Mouse (Mus musculus) kidney, postnatal 0 days (tissue): ENCODE results near the gene Ttn. TPM values are rescaled to one million over a fixed set of nuclear protein-coding genes. Genes with fewer than 3 reads are reported as not detected.

Experiments
- ATAC-seq: fragments of 200-750 bp; cut with Nextera tagmentation; replicated peaks from 2 replicates; pipeline ENCODE4 v1.8.0; 2017; ENCODE audit warnings: low read depth, moderate number of reproducible peaks, moderate TSS enrichment, moderate library complexity; ENCODE audit not compliant: low FRiP score
- DNase-seq: peaks from one replicate; pipeline ENCODE4 v3.0.0-alpha.2; 2016; ENCODE audit warnings: low spot score
- H3K27ac ChIP-seq: fragments of 300-500 bp; sonication (generic); 2 replicates; pipeline ENCODE4 v1.5.1; 2014; ENCODE audit warnings: mild to moderate bottlenecking
- H3K27me3 ChIP-seq: fragments of 300-500 bp; sonication (generic); 2 replicates; pipeline ENCODE4 v1.6.1; 2014; ENCODE audit warnings: low read length, mixed read lengths; ENCODE audit not compliant: insufficient read depth
- H3K36me3 ChIP-seq: fragments of 300-500 bp; sonication (generic); 2 replicates; pipeline ENCODE4 v1.6.1; 2014; ENCODE audit warnings: low read length, mixed read lengths; ENCODE audit not compliant: insufficient read depth
- H3K4me1 ChIP-seq: fragments of 300-500 bp; sonication (generic); replicated peaks from 2 replicates; pipeline ENCODE4 v1.6.1; 2014; ENCODE audit warnings: antibody characterized with exemption, low read length, mixed read lengths; ENCODE audit not compliant: insufficient read depth
- H3K4me2 ChIP-seq: fragments of 300-500 bp; sonication (generic); 2 replicates; pipeline ENCODE4 v1.6.1; 2014; ENCODE audit warnings: mild to moderate bottlenecking, low read length, moderate library complexity, mixed read lengths
- H3K4me3 ChIP-seq: fragments of 300-500 bp; sonication (generic); replicated peaks from 2 replicates; pipeline ENCODE4 v1.5.1; 2014; ENCODE audit warnings: low read depth, low read length
- H3K9ac ChIP-seq: fragments of 300-500 bp; sonication (generic); 2 replicates; pipeline ENCODE4 v1.6.1; 2014; ENCODE audit warnings: low read depth, low read length
- H3K9me3 ChIP-seq: fragments of 300-500 bp; sonication (generic); replicated peaks from 2 replicates; pipeline ENCODE4 v1.6.1; 2016; ENCODE audit warnings: low read length, inconsistent platforms, mixed read lengths
- CTCF ChIP-seq: IDR thresholded peaks from 2 replicates; pipeline ENCODE4 v1.5.1; 2016; ENCODE audit warnings: antibody characterized with exemption, low read depth, mild to moderate bottlenecking, moderate library complexity
- WGBS: fragments of 180-500 bp; shearing (Covaris S2); extraction: QIAGEN DNeasy Blood & Tissue Kit; methylation state at CpG from one replicate; pipeline ENCODE4 v1.1.7; 2014; 5-methylcytosine and 5-hydroxymethylcytosine counted together
- polyA plus RNA-seq: library from polyadenylated mRNA; unstranded; fragments of >200 nt; fragmentation: Nextera tagmentation; extraction: Ambion mirVana; gene quantifications from 2 replicates; pipeline ENCODE4 v1.2.1, GENCODE M21; 2015

The Ttn gene
- polyA plus RNA-seq, 1 experiment from 2014 or later, result 0.14 TPM

DNA sequence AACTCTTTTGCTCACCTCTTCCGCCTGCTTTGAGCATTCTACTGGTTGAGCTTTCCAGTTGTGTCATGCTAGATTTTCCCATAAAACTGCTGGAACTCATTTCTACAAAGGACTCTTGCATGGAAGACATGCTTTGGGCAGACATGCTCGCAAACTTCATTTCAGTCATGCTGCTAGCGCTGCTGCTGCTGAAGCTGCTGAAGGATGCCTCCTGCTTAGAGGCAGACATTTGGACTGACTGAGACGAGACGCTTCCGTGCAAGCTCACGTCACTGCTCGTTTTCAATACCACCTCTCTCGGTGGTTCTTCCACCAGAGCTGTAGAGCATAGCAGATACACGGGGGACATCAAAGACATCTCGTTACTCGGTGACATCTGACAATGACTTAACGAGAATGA lies 276.7 kb downstream of the Ttn start:
- Histone ChIP-seq H3K4me1 (no peaks in the 10 kb centered on the region), H3K27me3 (no peaks in the 10 kb centered on the region), H3K4me2 (no peak overlapping the region), H3K27ac (no peak overlapping the region), H3K36me3 (no peaks in the 10 kb centered on the region), H3K9me3 (peaks cover 6% of the 10 kb centered on the region; the same call in 1 of the 2 replicates), H3K4me3 (no peak overlapping the region), H3K9ac (no peak overlapping the region)
- 92% methylated on average over 13 of the region's 13 CpGs for WGBS
- TF ChIP-seq CTCF, result no peak
- ATAC-seq (no peak), DNase-seq (no peak)

DNA sequence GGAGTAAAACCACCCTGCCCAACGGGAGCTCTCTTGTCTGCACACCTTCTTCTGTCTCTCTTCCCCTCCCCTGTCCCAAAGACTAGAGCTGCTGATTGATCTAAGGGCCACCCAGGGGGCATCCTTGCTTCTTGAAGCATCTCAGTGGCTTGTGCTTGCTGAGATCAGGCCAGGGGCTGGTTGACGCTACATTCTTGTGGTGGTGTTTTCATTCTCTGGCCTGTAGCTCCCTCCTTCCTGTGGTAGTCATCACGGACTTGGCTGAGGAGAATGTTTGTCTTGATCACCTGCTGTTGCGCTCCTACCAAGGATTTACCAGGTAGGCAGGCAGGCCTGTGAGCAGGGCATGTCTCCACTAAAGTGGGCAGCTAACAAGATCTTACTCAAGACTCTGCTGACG lies 279.6 kb downstream of the Ttn start:
- 88% methylated on average over 5 of the region's 5 CpGs for WGBS
- no peak overlapping the region for H3K4me2 ChIP-seq
- TF ChIP-seq CTCF, result no peak
- no peak overlapping the region for H3K27ac ChIP-seq
- H3K4me3 ChIP-seq, result no peak overlapping the region
- ATAC-seq (no peak), DNase-seq (no peak)
- H3K36me3 ChIP-seq, result peaks cover 2% of the 10 kb centered on the region; the same call in 1 of the 2 replicates
- no peaks in the 10 kb centered on the region for H3K4me1 ChIP-seq
- no peaks in the 10 kb centered on the region for H3K27me3 ChIP-seq
- H3K9ac ChIP-seq, result no peak overlapping the region
- H3K9me3 ChIP-seq, result no peaks in the 10 kb centered on the region

DNA sequence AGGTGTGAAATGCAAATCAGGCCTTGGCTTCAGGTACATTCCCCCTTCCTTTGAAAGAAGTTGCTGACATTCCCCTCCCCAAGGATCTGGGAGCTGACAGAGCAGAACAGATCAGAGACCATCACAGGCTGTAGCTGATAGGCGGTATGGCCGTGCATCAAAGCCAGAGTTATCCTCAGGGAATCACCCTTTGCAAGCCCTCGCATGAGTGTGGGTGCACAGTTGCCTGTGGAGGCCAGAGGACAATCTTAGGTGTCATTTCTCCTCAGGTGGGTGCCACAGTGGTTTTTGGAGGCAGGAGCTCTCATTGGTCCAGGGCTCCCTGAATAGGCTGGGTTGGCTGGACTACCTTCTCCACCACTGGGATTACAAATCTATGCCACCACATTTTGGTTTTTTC lies 280.2 kb downstream of the Ttn start:
- Histone ChIP-seq H3K27me3 (no peaks in the 10 kb centered on the region), H3K4me3 (no peak overlapping the region), H3K4me1 (no peaks in the 10 kb centered on the region), H3K36me3 (peaks cover 8% of the 10 kb centered on the region; the same call in 1 of the 2 replicates), H3K27ac (no peak overlapping the region), H3K9me3 (no peaks in the 10 kb centered on the region), H3K9ac (no peak overlapping the region), H3K4me2 (no peak overlapping the region)
- WGBS, result 86% methylated on average over 3 of the region's 3 CpGs
- TF ChIP-seq CTCF, result no peak
- no peak for DNase-seq
- no peak for ATAC-seq

DNA sequence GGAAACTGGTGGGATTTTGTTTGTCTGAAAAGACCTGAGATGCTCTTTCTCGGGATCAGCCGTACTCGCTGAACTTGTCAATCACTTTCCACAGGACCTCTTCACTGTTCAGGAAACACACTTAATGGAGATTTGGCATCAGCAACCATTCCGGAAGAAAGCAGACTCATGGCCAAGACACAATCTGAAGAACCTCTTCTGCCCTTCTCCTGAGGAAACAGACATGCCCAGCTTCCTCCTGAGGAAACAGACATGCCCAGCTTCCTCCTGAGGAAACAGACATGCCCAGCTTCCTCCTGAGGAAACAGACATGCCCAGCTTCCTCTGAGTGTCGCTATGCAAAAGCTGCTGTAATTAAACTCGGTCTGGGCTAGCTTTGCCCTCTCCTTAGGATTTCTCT lies 287.1 kb downstream of the Ttn start:
- Histone ChIP-seq H3K4me1 (no peaks in the 10 kb centered on the region), H3K27me3 (no peaks in the 10 kb centered on the region), H3K9me3 (no peaks in the 10 kb centered on the region), H3K4me3 (no peak overlapping the region), H3K9ac (no peak overlapping the region), H3K4me2 (no peak overlapping the region), H3K27ac (no peak overlapping the region), H3K36me3 (peaks cover 41% of the 10 kb centered on the region)
- TF ChIP-seq CTCF, result no peak
- DNase-seq, result no peak
- ATAC-seq, result no peak
- 76% methylated on average over 6 of the region's 6 CpGs for WGBS

DNA sequence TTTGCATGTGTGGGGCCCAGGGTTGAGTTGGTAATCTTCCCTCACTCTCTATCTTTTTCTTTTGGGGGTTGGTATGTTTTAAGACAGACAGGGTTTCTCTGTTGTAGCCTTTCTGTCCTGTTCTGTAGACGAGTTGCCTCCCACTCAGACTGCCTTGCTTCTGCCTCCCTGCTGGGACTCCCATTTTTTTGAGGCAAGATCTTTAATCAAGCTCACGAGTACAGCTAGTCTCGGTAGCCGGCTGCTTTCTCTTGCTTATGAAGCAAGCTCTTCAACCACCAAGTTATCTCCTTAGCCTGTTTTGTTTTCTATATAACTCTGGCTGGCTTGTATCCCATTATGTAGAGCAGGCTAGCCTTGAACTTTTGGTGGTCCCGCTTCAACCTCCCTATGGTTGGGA lies 288.6 kb downstream of the Ttn start:
- no peak for ATAC-seq
- Histone ChIP-seq H3K27me3 (no peaks in the 10 kb centered on the region), H3K9ac (no peak overlapping the region), H3K9me3 (no peaks in the 10 kb centered on the region), H3K36me3 (peaks cover 41% of the 10 kb centered on the region), H3K4me1 (no peaks in the 10 kb centered on the region), H3K4me3 (no peak overlapping the region), H3K27ac (no peak overlapping the region), H3K4me2 (no peak overlapping the region)
- DNase-seq, result no peak
- 72% methylated on average over 5 of the region's 5 CpGs for WGBS
- TF ChIP-seq CTCF, result no peak

DNA sequence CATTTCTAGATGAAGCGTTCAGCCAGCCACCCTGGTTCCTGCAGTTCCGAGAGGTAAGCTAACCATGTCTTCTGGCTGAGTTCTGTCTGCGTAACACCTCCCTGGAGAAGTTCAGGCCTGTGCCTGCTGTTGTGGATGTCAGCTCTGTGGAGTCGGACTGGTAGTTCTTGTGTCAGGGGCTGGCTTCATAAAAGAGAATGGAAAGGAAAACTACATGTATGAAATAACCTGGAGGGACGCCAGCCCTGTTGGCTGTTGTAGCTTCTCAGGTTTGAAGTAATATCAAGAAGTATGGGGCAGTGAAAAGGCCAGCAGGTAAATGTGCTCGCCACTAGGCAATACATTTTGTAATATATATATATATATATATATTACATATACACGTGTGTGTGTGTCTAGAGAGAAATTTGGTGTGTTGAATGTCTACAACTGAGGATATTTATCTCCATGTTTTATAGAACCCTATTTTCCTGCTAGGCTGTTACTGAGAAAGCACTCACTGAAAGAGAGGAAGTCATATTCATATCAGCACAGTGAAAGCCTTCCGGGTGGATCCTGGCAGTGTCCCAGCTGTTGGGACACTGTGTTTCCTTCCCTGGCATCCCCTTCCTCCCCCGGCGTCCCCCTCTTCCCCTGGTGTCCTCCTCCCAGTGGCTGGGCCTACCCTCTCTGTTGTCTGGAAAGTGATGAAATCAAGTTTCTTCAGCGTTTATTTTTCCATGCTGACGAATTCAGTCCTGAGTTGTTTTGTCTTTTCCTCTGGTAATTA lies 291.7 kb downstream of the Ttn start:
- 77% methylated on average over 12 of the region's 12 CpGs for whole genome bisulfite sequencing
- no peak overlapping the region for H3K9ac ChIP-seq
- peaks cover 49% of the 10 kb centered on the region for H3K36me3 ChIP-seq
- H3K27ac ChIP-seq, result no peak overlapping the region
- TF ChIP-seq CTCF, result no peak
- H3K4me3 ChIP-seq, result no peak overlapping the region
- H3K27me3 ChIP-seq, result no peaks in the 10 kb centered on the region
- DNase-seq (peak; percentile 44), ATAC-seq (no peak)
- H3K4me2 ChIP-seq, result no peak overlapping the region
- H3K4me1 ChIP-seq, result no peaks in the 10 kb centered on the region
- H3K9me3 ChIP-seq, result no peaks in the 10 kb centered on the region

DNA sequence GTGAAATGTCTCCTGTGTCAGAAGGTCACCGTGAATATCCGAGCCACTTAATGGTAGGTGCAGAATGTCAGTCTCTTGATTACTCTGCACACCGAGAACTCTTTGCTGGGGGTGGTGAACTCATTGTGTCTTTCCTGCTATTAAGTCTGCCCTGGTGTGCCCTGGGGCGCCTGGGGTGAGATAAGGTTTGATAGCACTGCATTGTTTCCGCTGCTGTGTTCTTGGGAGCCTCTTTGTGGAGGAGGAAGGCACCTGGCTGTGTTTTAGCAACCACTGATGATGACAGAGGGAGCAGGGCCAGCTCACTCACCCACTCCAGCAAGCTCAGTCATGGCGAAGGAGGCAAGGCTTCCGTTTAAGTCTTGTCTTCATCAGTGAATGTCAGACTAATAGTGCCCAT lies 294.2 kb downstream of the Ttn start:
- no peak for TF ChIP-seq CTCF
- no peaks in the 10 kb centered on the region for H3K9me3 ChIP-seq
- H3K4me2 ChIP-seq, result no peak overlapping the region
- DNase-seq (no peak), ATAC-seq (no peak)
- H3K4me1 ChIP-seq, result no peaks in the 10 kb centered on the region
- H3K9ac ChIP-seq, result no peak overlapping the region
- H3K4me3 ChIP-seq, result no peak overlapping the region
- H3K36me3 ChIP-seq, result peaks cover 47% of the 10 kb centered on the region
- WGBS, result 51% methylated on average over 7 of the region's 7 CpGs
- H3K27ac ChIP-seq, result no peak overlapping the region
- no peaks in the 10 kb centered on the region for H3K27me3 ChIP-seq
